Mouse (Mus musculus): ENCODE data around the gene Pbrm1. TPM values are rescaled to one million over a fixed set of nuclear protein-coding genes. Genes with fewer than 3 reads are reported as not detected.

Gene Pbrm1
- polyA plus RNA-seq (2015; fragmentation: Nextera tagmentation; extraction: Ambion mirVana), result 142 and 149 TPM in 2 replicates

DNA sequence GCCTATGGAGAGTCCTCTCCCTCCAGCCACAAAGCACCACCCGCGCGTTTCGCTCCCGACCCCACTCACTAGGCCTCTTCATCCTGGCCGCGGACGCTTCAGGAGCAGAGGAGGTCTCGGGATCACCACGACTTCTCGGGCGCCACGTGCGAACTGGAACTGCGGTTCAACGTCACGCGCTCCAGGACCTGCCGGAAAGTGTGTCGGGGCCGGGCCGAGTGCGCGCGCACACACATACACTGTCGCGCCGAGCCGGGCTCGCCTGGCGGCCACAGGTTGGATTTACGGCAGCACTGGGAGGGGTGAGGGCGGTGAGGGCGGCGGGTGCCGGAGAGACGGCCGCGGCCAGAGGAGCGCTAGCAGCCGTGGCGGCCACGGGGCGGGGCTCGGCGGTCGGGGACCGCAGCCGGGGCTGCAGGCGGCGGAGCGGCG lies at the start of gene Pbrm1, which contains the start of gene Gnl3:
Gene Pbrm1, plus strand, starts transcription at position 279 of the 432 bp plus-strand sequence.
Gene Gnl3, minus strand, starts transcription at position 293 of the 432 bp plus-strand sequence.
- Histone ChIP-seq H3K27ac (replicated peaks) (peak within 1 kb of the TSS; percentile 99), H3K27me3 (no peaks in the 10 kb centered on the region), H3K4me1 (replicated peaks) (peaks cover 50% of the 10 kb centered on the region), H3K9me3 (no peaks in the 10 kb centered on the region), H3K4me3 (peak within 1 kb of the TSS; percentile 78), H3K9ac (peak within 1 kb of the TSS; percentile 91), H3K4me2 (peak within 1 kb of the TSS; percentile 92), H3K36me3 (peaks cover 50% of the 10 kb centered on the region)
- peak; percentile 93 for ATAC-seq (ENCODE audit: low read depth)
- under 1% methylated on average over 51 of the region's 53 CpGs for WGBS

DNA sequence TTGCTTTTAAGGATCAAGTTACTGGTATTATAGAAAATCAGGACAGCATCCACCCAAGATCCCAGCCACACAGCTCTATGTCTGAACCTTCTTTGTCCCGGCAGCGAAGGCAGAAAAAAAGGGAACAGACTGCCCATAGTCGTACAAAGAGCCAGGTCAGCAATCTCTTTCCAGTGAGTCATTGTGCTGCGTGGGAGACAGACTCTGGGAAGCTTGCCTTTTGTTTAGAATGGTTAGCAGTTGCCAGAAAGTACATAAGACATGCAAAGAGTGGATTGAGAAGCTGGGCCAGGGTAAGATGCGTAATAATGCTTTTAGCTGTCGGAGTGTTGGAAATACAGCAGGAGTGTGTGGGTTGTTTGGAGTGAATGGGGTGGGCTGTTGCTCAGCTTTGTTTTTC lies 44.7 kb upstream of the Pbrm1 start:
- Histone ChIP-seq H3K4me2 (no peak overlapping the region), H3K9me3 (no peaks in the 10 kb centered on the region), H3K27ac (replicated peaks) (peak overlapping the region; percentile 61; the same call in 1 of the 2 replicates), H3K36me3 (peaks cover 70% of the 10 kb centered on the region), H3K9ac (no peak overlapping the region), H3K27me3 (no peaks in the 10 kb centered on the region), H3K4me3 (no peak overlapping the region), H3K4me1 (replicated peaks) (0 out of 2 replicates have a peak, but pooled peaks cover 3% of the 10 kb centered on the region)
- ATAC-seq (ENCODE audit: low read depth), result 0 out of 2 replicates have a peak, but pooled peaks have one; percentile 32
- WGBS, result 48% methylated on average over 6 of the region's 6 CpGs

DNA sequence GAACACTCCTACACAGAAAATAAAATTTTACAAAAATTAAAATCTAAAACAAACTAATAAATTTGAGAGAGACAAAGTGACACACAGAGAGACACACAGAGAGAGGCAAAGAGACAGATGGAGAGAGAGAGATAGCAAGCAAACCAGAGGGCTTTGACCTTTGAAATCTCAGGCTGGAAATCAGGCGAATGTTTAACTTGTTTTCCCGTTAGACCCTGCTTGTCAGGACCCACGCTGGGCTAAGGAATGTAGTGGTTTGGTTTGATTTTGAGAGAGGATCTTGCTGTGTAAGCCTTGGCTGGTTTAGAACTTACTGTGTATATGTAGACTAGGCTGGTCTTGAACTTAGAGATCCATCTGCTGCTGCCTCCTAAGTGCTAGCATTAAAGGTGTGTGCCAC lies 42.7 kb upstream of the Pbrm1 start:
- no peak for ATAC-seq (ENCODE audit: low read depth)
- no peaks in the 10 kb centered on the region for H3K27me3 ChIP-seq
- H3K4me1 ChIP-seq (replicated peaks), result 0 out of 2 replicates have a peak, but pooled peaks cover 3% of the 10 kb centered on the region
- no peak overlapping the region for H3K27ac ChIP-seq (replicated peaks)
- H3K9me3 ChIP-seq, result no peaks in the 10 kb centered on the region
- H3K4me3 ChIP-seq, result no peak overlapping the region
- H3K9ac ChIP-seq, result no peak overlapping the region
- peaks cover 61% of the 10 kb centered on the region for H3K36me3 ChIP-seq
- H3K4me2 ChIP-seq, result no peak overlapping the region
- WGBS, result 79% methylated on average over 3 of the region's 3 CpGs

DNA sequence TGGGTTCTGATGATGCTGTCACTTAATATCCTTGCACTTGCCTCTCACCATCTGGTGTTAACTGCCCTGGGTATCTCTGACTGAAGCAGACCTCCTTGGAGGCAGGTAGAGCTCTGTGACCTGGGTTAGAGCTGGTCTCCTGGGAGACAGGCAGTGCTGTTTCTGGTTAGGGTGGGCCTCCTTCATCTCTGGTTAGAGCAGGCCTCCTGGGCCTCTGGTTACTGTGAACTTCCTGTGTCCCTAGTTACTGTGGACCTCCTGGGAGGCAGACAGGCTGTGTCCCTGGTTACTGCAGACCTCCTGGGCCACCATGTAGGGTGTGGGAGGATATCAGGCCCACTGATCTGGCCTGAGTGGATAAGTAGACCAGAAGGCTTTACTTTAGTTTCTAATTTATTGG lies 22.5 kb upstream of the Pbrm1 start:
- H3K36me3 ChIP-seq, result peaks cover 8% of the 10 kb centered on the region
- H3K27me3 ChIP-seq, result no peaks in the 10 kb centered on the region
- no peaks in the 10 kb centered on the region for H3K9me3 ChIP-seq
- ATAC-seq (ENCODE audit: low read depth), result no peak
- no peak overlapping the region for H3K27ac ChIP-seq (replicated peaks)
- H3K9ac ChIP-seq, result no peak overlapping the region
- H3K4me2 ChIP-seq, result no peak overlapping the region
- H3K4me1 ChIP-seq (replicated peaks), result peaks cover 14% of the 10 kb centered on the region
- no peak overlapping the region for H3K4me3 ChIP-seq

DNA sequence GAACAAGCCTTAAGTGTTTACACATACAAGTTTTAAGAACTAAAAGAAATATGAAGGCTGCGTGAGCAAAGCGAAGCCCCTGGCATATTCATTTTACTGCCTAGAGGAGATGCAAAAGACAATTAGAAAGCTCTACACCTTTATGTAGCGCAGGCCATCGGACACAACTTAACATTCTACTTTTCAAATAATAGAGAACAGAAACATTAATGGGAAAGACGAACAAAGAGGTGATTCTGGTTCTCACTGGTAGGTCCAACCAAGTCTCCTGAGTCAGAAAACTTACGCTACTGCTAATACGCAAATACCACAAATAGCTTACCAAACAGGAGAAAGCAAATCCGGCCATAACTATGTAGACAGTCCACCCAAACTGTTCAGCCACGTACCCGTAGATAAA lies 18.6 kb upstream of the Pbrm1 start:
- ATAC-seq (ENCODE audit: low read depth), result no peak
- H3K9ac ChIP-seq, result peak overlapping the region; percentile 93
- no peaks in the 10 kb centered on the region for H3K9me3 ChIP-seq
- peaks cover 12% of the 10 kb centered on the region for H3K36me3 ChIP-seq
- peaks cover 24% of the 10 kb centered on the region for H3K4me1 ChIP-seq (replicated peaks)
- H3K27ac ChIP-seq (replicated peaks), result no peak overlapping the region
- peak overlapping the region; percentile 96 for H3K4me3 ChIP-seq
- 64% methylated on average over 10 of the region's 10 CpGs for WGBS
- H3K27me3 ChIP-seq, result no peaks in the 10 kb centered on the region
- peak overlapping the region; percentile 70 for H3K4me2 ChIP-seq

DNA sequence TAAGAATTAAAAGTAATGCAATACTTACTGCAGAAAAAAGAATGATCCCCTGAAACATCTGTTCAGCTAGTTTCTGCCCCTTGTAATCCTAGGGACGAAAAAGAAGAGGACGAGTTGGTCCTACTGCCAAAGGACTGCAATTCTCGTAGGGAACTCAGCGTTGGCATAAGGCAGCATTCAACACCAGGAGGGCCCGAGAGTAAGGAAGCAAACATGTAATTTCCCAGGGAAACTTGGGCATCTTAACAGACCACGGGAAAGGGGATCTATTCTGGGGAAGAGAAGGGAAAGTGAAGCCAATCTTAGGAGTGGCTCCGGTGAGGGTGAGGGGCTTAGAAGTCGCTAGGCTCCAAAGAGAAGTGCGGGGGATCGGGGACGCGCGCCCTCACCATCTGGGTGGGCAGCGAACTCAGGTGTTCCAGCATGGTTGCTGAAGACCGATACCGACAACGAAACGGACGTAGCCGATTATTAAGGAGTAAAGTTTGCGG lies 18.1 kb upstream of the Pbrm1 start:
- Histone ChIP-seq H3K27ac (replicated peaks) (peak overlapping the region; percentile 95), H3K9ac (peak overlapping the region; percentile 93), H3K4me2 (peak overlapping the region; percentile 70), H3K4me1 (replicated peaks) (peaks cover 24% of the 10 kb centered on the region), H3K27me3 (no peaks in the 10 kb centered on the region), H3K9me3 (no peaks in the 10 kb centered on the region), H3K4me3 (peak overlapping the region; percentile 96), H3K36me3 (peaks cover 12% of the 10 kb centered on the region)
- peak; percentile 51 for ATAC-seq (ENCODE audit: low read depth)
- WGBS, result under 1% methylated on average over 21 of the region's 21 CpGs

DNA sequence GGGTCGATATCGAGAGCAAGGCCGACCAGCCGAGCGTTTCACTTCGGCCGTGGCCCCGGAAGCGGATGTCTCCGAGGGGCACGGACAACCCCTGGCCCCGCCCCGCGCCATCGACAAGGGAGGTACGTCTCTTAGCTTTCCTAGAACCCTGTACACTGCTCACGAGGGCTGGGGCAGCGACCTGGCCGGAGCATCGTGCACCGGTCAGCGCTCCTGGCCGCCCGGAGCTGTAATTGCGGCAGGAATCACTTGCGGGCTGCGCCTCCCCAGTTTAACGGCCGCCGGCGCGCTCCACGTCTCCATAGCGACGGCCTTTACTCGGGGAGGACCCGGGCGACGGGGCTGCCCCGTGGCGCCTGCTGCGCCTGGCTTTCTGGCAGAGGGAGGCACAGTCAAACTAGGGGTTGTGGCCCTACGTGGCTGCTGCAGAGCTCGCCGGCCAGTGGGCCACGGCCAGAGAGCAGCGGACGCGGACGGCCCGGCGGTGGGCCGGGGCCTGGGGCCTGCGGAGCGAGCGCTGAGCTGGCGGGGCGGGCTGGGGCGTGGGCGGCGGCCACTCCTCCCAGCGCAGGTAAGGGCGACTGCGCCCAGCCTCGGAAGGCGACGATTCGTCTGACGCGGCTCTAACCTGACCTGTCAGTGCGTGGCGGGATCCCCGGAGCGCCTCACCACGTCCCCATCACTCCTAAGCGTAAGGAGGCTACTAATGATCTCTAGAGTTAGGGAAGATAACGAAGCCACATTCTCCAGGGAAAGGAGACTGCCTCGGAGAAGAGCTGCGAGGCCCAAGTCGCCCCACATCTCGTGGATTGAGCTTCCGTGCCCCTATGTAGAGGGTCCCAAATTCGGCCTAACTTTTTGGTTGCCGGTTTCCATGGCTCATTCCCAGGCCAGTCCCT lies 17.4 kb upstream of the Pbrm1 start, which contains the start of the genes Glt8d1 and Spcs1:
Gene Glt8d1, plus strand, starts transcription at position 94 of the 899 bp plus-strand sequence.
Gene Spcs1, minus strand, starts transcription at position 366 of the 899 bp plus-strand sequence.
- Histone ChIP-seq H3K36me3 (peaks cover 14% of the 10 kb centered on the region), H3K27ac (replicated peaks) (peak within 1 kb of the TSS; percentile 95), H3K27me3 (no peaks in the 10 kb centered on the region), H3K9me3 (no peaks in the 10 kb centered on the region), H3K4me2 (peak within 1 kb of the TSS; percentile 70), H3K9ac (peak within 1 kb of the TSS; percentile 93), H3K4me3 (peak within 1 kb of the TSS; percentile 96), H3K4me1 (replicated peaks) (peaks cover 24% of the 10 kb centered on the region)
- ATAC-seq (ENCODE audit: low read depth), result peak; percentile 96
- under 1% methylated on average over 84 of the region's 84 CpGs for WGBS

DNA sequence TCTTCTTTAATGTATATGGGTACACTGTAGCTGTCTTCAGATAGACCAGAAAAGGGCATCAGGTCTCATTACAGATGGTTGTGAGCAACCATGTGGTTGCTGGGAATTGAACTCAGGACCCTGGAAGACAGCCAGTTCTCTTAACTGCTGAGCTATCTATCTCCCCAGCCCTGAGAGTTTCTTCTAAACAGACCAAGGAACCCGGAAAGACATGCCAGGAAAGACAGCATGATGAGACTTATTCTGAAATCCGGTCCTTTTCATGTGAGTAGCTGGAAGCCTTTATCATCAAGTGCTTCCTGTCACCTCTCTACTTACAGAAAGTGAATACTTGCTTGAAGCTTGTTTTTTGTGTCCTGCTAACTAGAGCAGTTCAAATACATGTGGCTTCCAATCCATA lies 14.4 kb upstream of the Pbrm1 start:
- peaks cover 22% of the 10 kb centered on the region for H3K4me1 ChIP-seq (replicated peaks)
- H3K9me3 ChIP-seq, result no peaks in the 10 kb centered on the region
- H3K36me3 ChIP-seq, result peaks cover 30% of the 10 kb centered on the region
- no peak overlapping the region for H3K4me2 ChIP-seq
- no peaks in the 10 kb centered on the region for H3K27me3 ChIP-seq
- no peak overlapping the region for H3K4me3 ChIP-seq
- ATAC-seq (ENCODE audit: low read depth), result no peak
- H3K9ac ChIP-seq, result no peak overlapping the region
- WGBS, result 86% methylated on average over 2 of the region's 2 CpGs
- H3K27ac ChIP-seq (replicated peaks), result no peak overlapping the region

DNA sequence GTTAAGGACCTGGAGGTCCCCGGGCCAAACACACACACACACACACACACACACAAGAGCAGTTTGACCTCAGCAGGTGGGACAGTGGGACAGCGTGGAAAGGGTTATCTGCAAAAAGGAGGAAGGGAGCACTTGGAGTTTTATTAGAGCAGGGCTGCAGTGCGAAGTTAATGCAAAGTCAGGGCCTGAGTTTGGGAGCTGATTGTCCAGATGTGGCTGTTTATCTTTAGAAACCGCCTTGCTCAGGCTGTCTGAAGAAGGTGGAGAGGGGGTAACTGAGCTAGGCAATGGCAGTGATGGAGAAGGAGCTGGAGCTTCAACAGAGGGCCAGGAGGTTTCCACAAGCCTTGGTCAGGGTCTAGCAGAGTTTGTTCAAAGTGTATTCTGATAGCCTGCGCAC lies 12.2 kb upstream of the Pbrm1 start:
- no peak for ATAC-seq (ENCODE audit: low read depth)
- 78% methylated on average over 5 of the region's 5 CpGs for WGBS
- H3K9me3 ChIP-seq, result no peaks in the 10 kb centered on the region
- no peaks in the 10 kb centered on the region for H3K27me3 ChIP-seq
- H3K4me2 ChIP-seq, result no peak overlapping the region
- H3K27ac ChIP-seq (replicated peaks), result no peak overlapping the region
- peaks cover 53% of the 10 kb centered on the region for H3K36me3 ChIP-seq
- no peak overlapping the region for H3K9ac ChIP-seq
- H3K4me1 ChIP-seq (replicated peaks), result peaks cover 10% of the 10 kb centered on the region
- no peak overlapping the region for H3K4me3 ChIP-seq

DNA sequence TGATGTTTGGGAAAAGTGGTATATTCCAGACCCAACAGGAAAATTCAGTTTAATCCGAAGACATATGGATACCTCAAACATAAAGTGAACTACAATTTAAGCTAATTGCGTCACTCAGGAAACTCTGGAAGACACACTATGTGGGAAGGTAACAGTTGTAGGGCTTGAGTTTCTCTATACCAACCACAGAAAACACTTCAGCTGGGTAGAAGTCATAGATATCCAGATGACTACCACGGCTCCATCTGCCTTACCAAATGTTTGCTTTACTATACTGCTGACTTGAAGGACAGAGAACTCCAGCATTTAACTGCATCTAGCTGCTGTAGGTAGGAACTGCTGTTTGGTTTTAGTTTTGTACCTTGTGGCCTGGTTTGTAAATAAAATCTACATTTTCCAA lies 7.3 kb upstream of the Pbrm1 start:
- no peak overlapping the region for H3K4me2 ChIP-seq
- 0 out of 2 replicates have a peak, but pooled peaks cover 4% of the 10 kb centered on the region for H3K4me1 ChIP-seq (replicated peaks)
- H3K27me3 ChIP-seq, result no peaks in the 10 kb centered on the region
- H3K9ac ChIP-seq, result no peak overlapping the region
- H3K4me3 ChIP-seq, result no peak overlapping the region
- H3K36me3 ChIP-seq, result peaks cover 95% of the 10 kb centered on the region
- WGBS, result 94% methylated on average over 3 of the region's 3 CpGs
- no peaks in the 10 kb centered on the region for H3K9me3 ChIP-seq
- H3K27ac ChIP-seq (replicated peaks), result no peak overlapping the region
- ATAC-seq (ENCODE audit: low read depth), result no peak

DNA sequence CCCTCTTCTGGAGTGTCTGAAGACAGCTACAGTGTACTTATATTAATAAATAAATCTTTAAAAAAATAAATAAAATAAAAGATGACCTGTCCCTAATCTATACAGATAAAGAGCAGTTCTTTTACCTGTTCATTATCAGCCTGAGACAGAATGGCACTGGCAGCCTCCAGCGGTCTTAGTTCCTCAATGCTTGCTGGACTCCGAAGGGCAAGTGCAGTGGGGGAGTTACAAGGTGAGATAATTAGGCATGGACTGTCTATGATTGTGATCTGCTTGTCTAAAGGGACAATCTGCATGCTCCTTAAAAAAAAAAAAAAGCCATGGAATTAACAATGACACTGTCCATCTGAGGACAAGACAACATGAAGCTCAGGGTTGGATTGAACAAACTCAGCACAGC lies 5.0 kb upstream of the Pbrm1 start:
- no peak for ATAC-seq (ENCODE audit: low read depth)
- H3K4me3 ChIP-seq, result no peak overlapping the region
- no peak overlapping the region for H3K9ac ChIP-seq
- peaks cover 82% of the 10 kb centered on the region for H3K36me3 ChIP-seq
- H3K27ac ChIP-seq (replicated peaks), result no peak overlapping the region
- H3K27me3 ChIP-seq, result no peaks in the 10 kb centered on the region
- peaks cover 21% of the 10 kb centered on the region for H3K4me1 ChIP-seq (replicated peaks)
- H3K9me3 ChIP-seq, result no peaks in the 10 kb centered on the region
- no peak overlapping the region for H3K4me2 ChIP-seq
- 97% methylated on average over 2 of the region's 2 CpGs for WGBS

DNA sequence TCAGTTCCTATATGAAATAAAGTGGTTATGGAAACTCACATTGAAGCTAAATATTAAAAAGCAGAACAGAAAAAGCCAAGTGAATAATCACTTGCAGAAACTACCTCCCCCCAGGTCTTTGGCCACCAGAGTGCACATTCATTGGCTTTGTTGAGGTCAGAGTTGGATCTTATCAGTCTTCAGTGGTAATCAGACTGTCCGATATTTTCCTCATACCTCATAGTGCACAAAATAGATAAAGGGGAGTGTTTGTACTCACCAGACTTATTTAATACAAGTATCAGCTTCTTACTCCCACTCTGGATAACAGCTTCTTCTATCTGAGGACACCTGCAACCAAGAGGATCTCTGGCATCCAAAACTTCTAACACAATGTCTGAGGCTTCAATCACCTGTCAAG lies 2.9 kb upstream of the Pbrm1 start:
- 93% methylated on average over 1 of the region's 1 CpGs for WGBS
- Histone ChIP-seq H3K36me3 (peaks cover 62% of the 10 kb centered on the region), H3K4me2 (no peak overlapping the region), H3K27ac (replicated peaks) (no peak overlapping the region), H3K4me1 (replicated peaks) (peaks cover 32% of the 10 kb centered on the region), H3K9me3 (no peaks in the 10 kb centered on the region), H3K9ac (no peak overlapping the region), H3K27me3 (no peaks in the 10 kb centered on the region), H3K4me3 (no peak overlapping the region)
- ATAC-seq (ENCODE audit: low read depth), result no peak
